Mouse (Mus musculus) thymus, adult 2 months (tissue): ENCODE data around the gene Gsta2. TPM values are rescaled to one million over a fixed set of nuclear protein-coding genes. Genes with fewer than 3 reads are reported as not detected.
"Not testable (repeated sequence)": the region's sequence is repeated elsewhere in the genome, so short reads cannot be mapped to it uniquely, and the experiment has no call there.

Experiments used
- DNase-seq: peaks from one replicate; pipeline ENCODE4 v3.0.0; 2021
- H3K27ac ChIP-seq: fragments of 200-500 bp; 2 replicates; pipeline ENCODE4 v1.5.1; 2012; ENCODE audit warnings: low read length, control low read depth; ENCODE audit not compliant: control insufficient read depth, insufficient read depth
- H3K27me3 ChIP-seq: fragments of 200-500 bp; 2 replicates; pipeline ENCODE4 v1.6.1; 2012; ENCODE audit warnings: mild to moderate bottlenecking, low read length, moderate library complexity, mixed read lengths; ENCODE audit not compliant: control insufficient read depth, insufficient read depth
- H3K36me3 ChIP-seq: fragments of 200-500 bp; 2 replicates; pipeline ENCODE4 v1.6.1; 2012; ENCODE audit warnings: mild to moderate bottlenecking, low read length, moderate library complexity; ENCODE audit not compliant: control insufficient read depth, insufficient read depth
- H3K4me1 ChIP-seq: fragments of 200-500 bp; replicated peaks from 2 replicates; pipeline ENCODE4 v1.6.1; 2012; ENCODE audit warnings: low read length; ENCODE audit not compliant: control insufficient read depth, insufficient read depth
- H3K4me3 ChIP-seq: fragments of 200-500 bp; 2 replicates; pipeline ENCODE4 v1.5.1; 2012; ENCODE audit warnings: mild to moderate bottlenecking, low read length, control low read depth, moderate library complexity; ENCODE audit not compliant: control insufficient read depth, insufficient read depth
- CTCF ChIP-seq: fragments of 200-500 bp; IDR thresholded peaks from 2 replicates; pipeline ENCODE4 v1.5.1; 2012; ENCODE audit warnings: mild to moderate bottlenecking, control low read depth, low read length, moderate library complexity, borderline replicate concordance; ENCODE audit not compliant: control insufficient read depth, poor library complexity, insufficient read depth; ENCODE audit errors: extremely low read depth
- POLR2A ChIP-seq: fragments of 200-500 bp; IDR thresholded peaks from 2 replicates; pipeline ENCODE4 v1.6.1; 2012; ENCODE audit warnings: mild to moderate bottlenecking, low read length, control low read depth, moderate library complexity; ENCODE audit not compliant: control insufficient read depth, poor library complexity, insufficient read depth; ENCODE audit errors: extremely low read depth
- WGBS: fragments of 180-500 bp; shearing (Covaris S2); methylation state at CpG from one replicate; pipeline ENCODE4 v1.1.7; 2018; 5-methylcytosine and 5-hydroxymethylcytosine counted together
- polyA plus RNA-seq: library from polyadenylated mRNA; depleted of rRNA; stranded (reverse); fragments of >200 nt; gene quantifications from 2 replicates; pipeline ENCODE4 v1.2.3, GENCODE M21; 2012

The Gsta2 gene
- polyA plus RNA-seq, 1 experiment, result 2.1 TPM

DNA sequence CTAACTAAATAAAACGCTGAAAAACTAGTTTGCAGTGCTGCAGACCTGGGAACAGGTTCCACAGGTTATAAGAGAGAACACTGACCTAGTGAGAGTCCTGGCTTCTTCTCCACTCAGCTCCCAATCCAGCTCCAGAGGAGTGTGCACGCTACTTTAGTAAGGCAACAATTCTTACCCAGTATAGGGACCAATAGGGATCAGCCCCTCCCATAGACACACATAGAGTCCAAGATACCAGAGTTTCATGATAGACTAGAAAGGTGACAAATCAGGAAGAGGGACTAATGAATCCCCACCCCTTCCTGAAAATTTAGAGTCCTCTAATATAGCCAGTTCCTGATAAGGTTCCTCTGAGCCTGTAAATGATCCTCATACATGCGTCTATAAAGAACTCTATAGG is 8.6 kb downstream of the Gsta2 start:
- TF ChIP-seq CTCF, result no peak
- H3K27ac ChIP-seq, result no peak overlapping the region
- no peaks in the 10 kb centered on the region for H3K4me1 ChIP-seq
- no peaks in the 10 kb centered on the region for H3K27me3 ChIP-seq
- DNase-seq, result no peak
- no peak overlapping the region for H3K4me3 ChIP-seq
- H3K36me3 ChIP-seq, result no peaks in the 10 kb centered on the region
- WGBS, result 66% methylated on average over 3 of the region's 3 CpGs

DNA sequence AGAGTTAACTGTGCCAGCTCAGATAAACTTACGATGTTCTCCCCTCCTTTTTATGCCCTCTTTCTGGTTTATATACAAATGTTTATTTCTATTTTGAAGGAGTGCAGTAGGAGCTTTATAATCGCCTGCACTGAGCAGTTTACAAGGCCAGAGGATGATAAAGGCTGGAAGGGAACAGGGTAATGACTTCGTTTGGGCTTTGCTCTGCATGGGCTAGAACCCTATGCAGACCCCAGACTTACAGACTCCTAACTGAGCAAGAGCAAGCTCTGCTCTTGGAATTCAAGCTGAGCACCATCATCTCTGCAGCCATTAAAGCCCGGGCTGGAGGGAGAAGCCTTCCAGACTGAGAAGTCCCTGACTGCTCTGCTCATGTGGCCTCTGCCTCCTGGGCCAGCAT is 10.4 kb downstream of the Gsta2 start:
- H3K27me3 ChIP-seq, H3K27ac ChIP-seq, H3K4me3 ChIP-seq, DNase-seq, H3K4me1 ChIP-seq, H3K36me3 ChIP-seq: not testable (repeated sequence)
- 65% methylated on average over 4 of the region's 4 CpGs for WGBS

DNA sequence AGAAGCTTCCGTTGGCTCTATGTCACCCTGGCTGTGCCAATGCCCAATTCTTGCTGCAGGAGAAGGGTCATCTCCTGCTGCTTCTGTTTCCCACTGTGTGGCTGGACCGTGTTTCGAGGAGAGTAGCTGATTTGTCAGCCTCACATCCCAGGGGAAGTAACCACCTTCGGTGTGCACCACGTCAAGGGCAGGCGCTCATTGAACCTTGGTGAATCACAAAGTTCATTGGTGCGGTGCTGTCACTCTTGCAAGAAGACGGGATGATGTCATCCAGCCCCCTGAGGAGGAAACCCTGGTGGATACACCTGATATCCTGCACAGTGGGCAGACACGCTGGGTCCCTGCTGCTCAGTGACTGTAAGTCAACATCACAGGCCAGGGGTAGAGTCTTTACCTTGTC is 12.5 kb downstream of the Gsta2 start:
- H3K27me3 ChIP-seq, H3K27ac ChIP-seq, H3K4me3 ChIP-seq, DNase-seq, H3K4me1 ChIP-seq, H3K36me3 ChIP-seq: not testable (repeated sequence)
- WGBS, result 87% methylated on average over 9 of the region's 9 CpGs

DNA sequence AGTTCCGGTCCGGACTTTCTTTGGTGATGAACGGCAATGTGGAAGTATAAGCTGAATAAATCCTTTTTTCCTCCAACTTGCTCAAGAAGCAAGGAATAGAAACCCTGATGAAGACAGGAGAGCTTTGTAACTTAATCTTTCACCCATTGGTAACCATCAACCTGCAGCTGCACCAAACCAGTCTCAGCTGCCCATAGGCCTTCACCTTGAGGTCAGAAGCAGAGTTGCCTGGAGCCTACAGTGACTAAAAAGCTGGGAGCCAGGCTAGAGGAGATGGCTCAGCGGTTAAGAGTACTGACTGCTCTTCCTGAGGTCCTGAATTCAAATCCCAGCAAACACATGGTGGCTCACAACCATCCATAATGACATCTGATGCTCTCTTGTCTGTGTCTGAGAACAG is 13.1 kb downstream of the Gsta2 start:
- not testable (repeated sequence) for H3K27me3 ChIP-seq, H3K36me3 ChIP-seq, H3K27ac ChIP-seq, H3K4me3 ChIP-seq, DNase-seq, H3K4me1 ChIP-seq
- 93% methylated on average over 4 of the region's 4 CpGs for WGBS

- not testable (repeated sequence) for H3K27me3 ChIP-seq, H3K27ac ChIP-seq, H3K36me3 ChIP-seq, H3K4me1 ChIP-seq, H3K4me3 ChIP-seq
- WGBS, result 29% methylated on average over 8 of the region's 8 CpGs
- DNase-seq, result peak; percentile 35
- TF ChIP-seq CTCF, result peak; percentile 78; the same call in 1 of the 2 replicates
Observed at GRCm38 (mm10) chr9:78340324-78340723, 15.3 kb downstream of the Gsta2 start.

GRCm38 (mm10) chr9:78337050-78337449 is 18.5 kb downstream of the Gsta2 start:
- not testable (repeated sequence) for H3K27ac ChIP-seq, H3K4me3 ChIP-seq, H3K36me3 ChIP-seq, H3K27me3 ChIP-seq, H3K4me1 ChIP-seq, DNase-seq

GRCm38 (mm10) chr9:78327289-78327688 is 28.3 kb downstream of the Gsta2 start, which contains the start of gene Omt2b:
Omt2b (plus strand) TSS chr9:78327589.
- WGBS, result 93% methylated on average over 1 of the region's 1 CpGs
- H3K4me3 ChIP-seq, H3K36me3 ChIP-seq, H3K27ac ChIP-seq, H3K4me1 ChIP-seq, H3K27me3 ChIP-seq, DNase-seq: not testable (repeated sequence)

GRCm38 (mm10) chr9:78319499-78319898 is 36.1 kb downstream of the Gsta2 start:
- H3K27me3 ChIP-seq, result no peaks in the 10 kb centered on the region
- H3K36me3 ChIP-seq, result no peaks in the 10 kb centered on the region
- no peak for DNase-seq
- no peaks in the 10 kb centered on the region for H3K4me1 ChIP-seq
- WGBS, result 3% methylated on average over 1 of the region's 1 CpGs
- no peak overlapping the region for H3K4me3 ChIP-seq
- no peak for TF ChIP-seq CTCF
- TF ChIP-seq POLR2A, result no peak
- no peak overlapping the region for H3K27ac ChIP-seq
